Mouse (Mus musculus) brain, embryonic 14.5 days (tissue): ENCODE results near the gene Foxs1.

Experiments
- CTCF ChIP-seq: fragments of 200-500 bp; IDR thresholded peaks from 2 replicates; pipeline ENCODE4 v1.5.1; 2012; ENCODE audit warnings: inconsistent platforms, mild to moderate bottlenecking, moderate library complexity, borderline replicate concordance; ENCODE audit not compliant: insufficient read depth, insufficient read length; ENCODE audit errors: extremely low read depth
- POLR2A ChIP-seq: fragments of 200-500 bp; IDR thresholded peaks from 2 replicates; pipeline ENCODE4 v1.6.1; 2012; ENCODE audit warnings: mild to moderate bottlenecking, inconsistent platforms, borderline replicate concordance; ENCODE audit not compliant: poor library complexity, insufficient read depth, insufficient read length, severe bottlenecking; ENCODE audit errors: extremely low read depth

- TF ChIP-seq CTCF (no peak), POLR2A (no peak)
Observed at GRCm38 (mm10) chr2:152925189-152925872, 7.7 kb downstream of the Foxs1 start.
